In the genomic region with DNA sequence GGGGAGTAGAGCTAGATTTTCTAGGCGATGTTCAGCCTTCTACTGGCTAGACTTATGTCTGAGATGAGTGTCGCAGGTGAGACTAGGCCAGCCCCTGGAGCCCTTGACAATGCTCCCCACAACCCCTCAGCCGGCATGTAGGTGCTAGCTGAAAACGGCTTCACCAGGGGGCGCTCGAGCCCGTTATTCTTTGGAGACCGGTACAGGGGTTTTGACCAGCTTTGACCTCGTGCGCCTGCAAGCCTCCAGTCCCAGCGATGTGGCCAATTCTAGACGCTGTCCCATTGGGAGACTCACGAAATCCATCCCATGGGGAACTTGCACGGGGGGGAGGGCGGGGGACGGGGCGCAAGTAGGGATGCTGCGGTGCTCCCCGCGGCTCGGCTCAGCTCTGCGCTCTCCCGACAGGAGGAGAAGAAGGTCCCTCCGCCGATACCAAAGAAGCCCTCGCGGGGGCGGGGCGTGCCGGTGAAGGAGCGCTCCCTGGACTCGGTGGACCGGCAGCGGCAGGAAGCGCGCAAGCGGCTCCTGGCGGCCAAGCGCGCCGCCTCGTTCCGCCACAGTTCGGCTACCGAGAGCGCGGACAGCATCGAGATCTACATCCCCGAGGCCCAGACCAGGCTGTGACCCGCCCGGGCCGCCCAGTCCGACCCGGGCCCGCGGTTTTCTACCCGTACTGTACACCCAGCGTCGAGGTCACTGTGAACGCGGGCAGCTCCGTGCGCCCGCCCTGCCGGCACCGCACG, we compare ENCODE assay signal across 7 mouse cellular contexts. TPM values are rescaled to one million over a fixed set of nuclear protein-coding genes. Genes with fewer than 3 reads are reported as not detected.
A peak's percentile ranks its signal among the peaks of the same experiment; 100 is the strongest.
DNase-seq lines count a peak whose midpoint lies in the region; ATAC-seq lines count a peak whose summit lies in the region.

No protein-coding gene starts in this region.

- peak; percentile 55 for DNase-seq in adrenal gland, adult 8-10 months
- DNase-seq in gastrocnemius, postnatal 25 days: peak; percentile 67
- DNase-seq in intestine, embryonic 14.5 days (ENCODE audit: low spot score): peak; percentile 96
- peak; percentile 95 for DNase-seq in midbrain, embryonic 14.5 days
- peak; percentile 78 to 96 for DNase-seq in spleen, adult 18-20 months

- peak overlapping the region; percentile 100 for H3K4me2 ChIP-seq in intestine, embryonic 14.5 days (ENCODE audit: low read length)
- H3K4me2 ChIP-seq in limb, embryonic 12.5 days: peak overlapping the region; percentile 98
- peak overlapping the region; percentile 97 for H3K4me2 ChIP-seq in midbrain, embryonic 14.5 days (ENCODE audit: low read length)

- peak; percentile 82 for ATAC-seq in common myeloid progenitor, adult 5-6 weeks (replicated peaks; ENCODE audit: low read depth, poor library complexity, severe bottlenecking)
- peak; percentile 85 for ATAC-seq in intestine, embryonic 14.5 days (replicated peaks; ENCODE audit: low FRiP score, low TSS enrichment, low read depth)
- peak; percentile 70; the same call in 1 of the 2 replicates for ATAC-seq in limb, embryonic 12.5 days (ENCODE audit: insufficient number of reproducible peaks, insufficient read depth, low FRiP score, low TSS enrichment, low read depth)
- peak; percentile 68 for ATAC-seq in midbrain, embryonic 14.5 days (ENCODE audit: low FRiP score, low TSS enrichment)

- H3K27me3 ChIP-seq in intestine, embryonic 14.5 days (replicated peaks; ENCODE audit: control insufficient read depth, insufficient read depth, low read length): peaks cover 21% of the 10 kb centered on the region
- peaks cover 29% of the 10 kb centered on the region for H3K27me3 ChIP-seq in limb, embryonic 12.5 days
- H3K27me3 ChIP-seq in midbrain, embryonic 14.5 days (ENCODE audit: control insufficient read depth, insufficient read depth, low read length): no peaks in the 10 kb centered on the region

- peak overlapping the region; percentile 49 for H3K9ac ChIP-seq in intestine, embryonic 14.5 days (ENCODE audit: low read length)
- peak overlapping the region; percentile 71 for H3K9ac ChIP-seq in limb, embryonic 12.5 days (replicated peaks)
- H3K9ac ChIP-seq in midbrain, embryonic 14.5 days (replicated peaks; ENCODE audit: low read length): peak overlapping the region; percentile 77

- H3K4me3 ChIP-seq in intestine, embryonic 14.5 days (ENCODE audit: low read depth, low read length): peak overlapping the region; percentile 48
- H3K4me3 ChIP-seq in limb, embryonic 12.5 days (replicated peaks): peak overlapping the region; percentile 60
- H3K4me3 ChIP-seq in midbrain, embryonic 14.5 days (replicated peaks; ENCODE audit: low read depth, low read length): peak overlapping the region; percentile 53

- no peak overlapping the region for H3K27ac ChIP-seq in intestine, embryonic 14.5 days (ENCODE audit: low read depth)
- H3K27ac ChIP-seq in limb, embryonic 12.5 days: no peak overlapping the region
- H3K27ac ChIP-seq in midbrain, embryonic 14.5 days (replicated peaks; ENCODE audit: low read depth, low read length): peak overlapping the region; percentile 83

- WGBS in intestine, embryonic 14.5 days: under 1% methylated on average over 64 of the region's 67 CpGs
- WGBS in limb, embryonic 12.5 days: under 1% methylated on average over 67 of the region's 67 CpGs
- under 1% methylated on average over 66 of the region's 67 CpGs for WGBS in midbrain, embryonic 14.5 days

- H3K4me1 ChIP-seq in intestine, embryonic 14.5 days (replicated peaks; ENCODE audit: control insufficient read depth, insufficient read depth, low read length): no peaks in the 10 kb centered on the region
- H3K4me1 ChIP-seq in limb, embryonic 12.5 days (replicated peaks): peaks cover 16% of the 10 kb centered on the region
- H3K4me1 ChIP-seq in midbrain, embryonic 14.5 days (ENCODE audit: control insufficient read depth, insufficient read depth, low read length): peaks cover 32% of the 10 kb centered on the region

- no peaks in the 10 kb centered on the region for H3K9me3 ChIP-seq in intestine, embryonic 14.5 days (ENCODE audit: control insufficient read depth, low read length)
- no peaks in the 10 kb centered on the region for H3K9me3 ChIP-seq in limb, embryonic 12.5 days
- no peaks in the 10 kb centered on the region for H3K9me3 ChIP-seq in midbrain, embryonic 14.5 days (ENCODE audit: control insufficient read depth, low read length)

- no peaks in the 10 kb centered on the region for H3K36me3 ChIP-seq in intestine, embryonic 14.5 days (ENCODE audit: control insufficient read depth, insufficient read depth, low read length)
- no peaks in the 10 kb centered on the region for H3K36me3 ChIP-seq in limb, embryonic 12.5 days
- no peaks in the 10 kb centered on the region for H3K36me3 ChIP-seq in midbrain, embryonic 14.5 days (ENCODE audit: control insufficient read depth, insufficient read depth, low read length)

RNA-seq across cellular contexts. Expression of gene Smim12, which starts 7.7 kb away (rescaled TPM):
- total RNA-seq in adrenal gland, adult 8-10 months (2022): 10 to 100 TPM; 58.8 to 73.0 (median 67.6) TPM
- total RNA-seq in common myeloid progenitor, adult 5-6 weeks (2017): 26.5 and 39.1 TPM in 2 replicates
- total RNA-seq in gastrocnemius, postnatal 25 days (2021): 10 to 100 TPM; 32.7 to 33.4 TPM
- polyA plus RNA-seq in intestine, embryonic 14.5 days (2014; fragmentation: Nextera tagmentation; extraction: Ambion mirVana): 60.3 and 61.9 TPM in 2 replicates
- 49.0 and 52.5 TPM in 2 replicates for polyA plus RNA-seq in limb, embryonic 12.5 days (2016; fragmentation: Nextera tagmentation; extraction: Ambion mirVana)
- 43.0 and 52.2 TPM in 2 replicates for polyA plus RNA-seq in midbrain, embryonic 14.5 days (2014; fragmentation: Nextera tagmentation; extraction: Ambion mirVana)
